Mouse (Mus musculus) kidney, embryonic 16.5 days (tissue): Measurements from ENCODE around the gene Olfr775. TPM values are rescaled to one million over a fixed set of nuclear protein-coding genes. Genes with fewer than 3 reads are reported as not detected.

ENCODE experiments used
- ATAC-seq: fragments of 200-750 bp; cut with Nextera tagmentation; 2 replicates; pipeline ENCODE4 v1.8.0; 2017; ENCODE audit warnings: moderate TSS enrichment; ENCODE audit not compliant: low FRiP score, low TSS enrichment
- H3K27ac ChIP-seq: fragments of 300-500 bp; sonication (generic); 2 replicates; pipeline ENCODE4 v1.5.1; 2014; ENCODE audit warnings: low read length
- H3K27me3 ChIP-seq: fragments of 300-500 bp; sonication (generic); 2 replicates; pipeline ENCODE4 v1.6.1; 2014; ENCODE audit warnings: low read length, control low read depth, mixed read lengths; ENCODE audit not compliant: insufficient read depth
- H3K36me3 ChIP-seq: fragments of 300-500 bp; sonication (generic); 2 replicates; pipeline ENCODE4 v1.6.1; 2014; ENCODE audit warnings: low read length, control low read depth, mixed read lengths; ENCODE audit not compliant: insufficient read depth
- H3K4me1 ChIP-seq: fragments of 300-500 bp; sonication (generic); 2 replicates; pipeline ENCODE4 v1.6.1; 2014; ENCODE audit warnings: low read length, control low read depth, mixed read lengths; ENCODE audit not compliant: insufficient read depth
- H3K4me2 ChIP-seq: fragments of 300-500 bp; sonication (generic); replicated peaks from 2 replicates; pipeline ENCODE4 v1.6.1; 2014; ENCODE audit warnings: low read depth, low read length
- H3K4me3 ChIP-seq: fragments of 300-500 bp; sonication (generic); 2 replicates; pipeline ENCODE4 v1.5.1; 2014; ENCODE audit warnings: mild to moderate bottlenecking, low read length
- H3K9ac ChIP-seq: fragments of 300-500 bp; sonication (generic); replicated peaks from 2 replicates; pipeline ENCODE4 v1.6.1; 2014; ENCODE audit warnings: low read length
- H3K9me3 ChIP-seq: fragments of 300-500 bp; sonication (generic); 2 replicates; pipeline ENCODE4 v1.6.1; 2016; ENCODE audit warnings: low read length, control low read depth
- WGBS: fragments of 180-500 bp; shearing (Covaris S2); extraction: QIAGEN DNeasy Blood & Tissue Kit; methylation state at CpG from one replicate; pipeline ENCODE4 v1.1.7; 2014; 5-methylcytosine and 5-hydroxymethylcytosine counted together
- polyA plus RNA-seq: library from polyadenylated mRNA; unstranded; fragments of >200 nt; fragmentation: Nextera tagmentation; extraction: Ambion mirVana; gene quantifications from 2 replicates; pipeline ENCODE4 v1.2.1, GENCODE M21; 2015

The Olfr775 gene
- not detected in 2 replicates for polyA plus RNA-seq

- Histone ChIP-seq H3K9me3 (no peaks in the 10 kb centered on the region), H3K27ac (no peak within 1 kb of the TSS), H3K9ac (no peak within 1 kb of the TSS), H3K4me2 (no peak within 1 kb of the TSS), H3K4me3 (no peak within 1 kb of the TSS), H3K4me1 (no peaks in the 10 kb centered on the region), H3K27me3 (no peaks in the 10 kb centered on the region), H3K36me3 (no peaks in the 10 kb centered on the region)
- WGBS: 66% methylated on average over 3 of the region's 3 CpGs
- ATAC-seq: no peak
Observed at GRCm38 (mm10) chr10:129248112-129248511, at the start of gene Olfr775. Olfr775 (plus strand) TSS chr10:129248412.

DNA sequence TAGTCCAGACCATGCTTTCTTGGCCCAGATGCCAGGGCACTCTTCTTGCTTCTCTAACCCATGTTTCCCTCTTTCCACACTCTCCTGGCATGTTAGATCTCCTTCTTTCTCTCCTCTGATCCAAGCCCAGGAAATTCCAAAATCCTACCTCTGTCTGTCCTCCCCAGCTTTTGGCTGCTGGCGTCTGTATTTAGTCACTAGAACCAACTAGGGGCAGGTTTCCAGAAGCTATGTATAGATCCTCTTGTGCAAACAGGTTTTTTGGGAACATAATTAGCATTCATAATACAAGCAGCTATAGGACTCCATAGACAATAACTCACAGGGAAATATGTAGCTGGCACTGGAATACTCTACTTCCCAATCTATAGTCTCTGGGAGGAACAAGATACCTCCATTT lies 17.5 kb upstream of the Olfr775 start:
- WGBS: 79% methylated on average over 1 of the region's 1 CpGs
- H3K9me3 ChIP-seq: no peaks in the 10 kb centered on the region
- no peak overlapping the region for H3K4me3 ChIP-seq
- no peaks in the 10 kb centered on the region for H3K27me3 ChIP-seq
- H3K9ac ChIP-seq: no peak overlapping the region
- ATAC-seq: no peak
- H3K36me3 ChIP-seq: no peaks in the 10 kb centered on the region
- no peak overlapping the region for H3K4me2 ChIP-seq
- H3K27ac ChIP-seq: no peak overlapping the region
- no peaks in the 10 kb centered on the region for H3K4me1 ChIP-seq

DNA sequence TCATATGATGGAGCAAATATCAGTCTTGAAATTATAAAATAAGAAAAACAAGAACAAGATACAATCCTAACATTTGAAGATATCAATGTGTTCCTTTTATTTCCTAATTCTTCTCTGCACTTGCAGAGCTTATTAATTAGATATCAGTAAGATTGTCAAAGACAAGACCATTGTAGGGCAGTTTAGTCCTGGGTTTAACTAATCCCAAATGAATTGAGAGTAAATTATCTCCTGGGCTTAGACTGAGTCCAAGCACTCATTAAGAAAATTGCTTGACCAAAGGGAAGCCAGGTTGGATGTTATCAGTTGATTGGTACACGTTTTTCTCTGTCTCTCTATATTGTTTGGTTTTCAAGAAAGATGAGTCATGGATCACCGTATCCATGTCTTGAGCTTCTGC lies 12.3 kb upstream of the Olfr775 start, which contains the start of gene Olfr774:
Olfr774 (plus strand) TSS at position 301 of the 400 bp plus-strand sequence.
- WGBS: 72% methylated on average over 2 of the region's 2 CpGs
- Histone ChIP-seq H3K9ac (no peak within 1 kb of the TSS), H3K9me3 (no peaks in the 10 kb centered on the region), H3K36me3 (no peaks in the 10 kb centered on the region), H3K27me3 (no peaks in the 10 kb centered on the region), H3K27ac (no peak within 1 kb of the TSS), H3K4me3 (no peak within 1 kb of the TSS), H3K4me1 (no peaks in the 10 kb centered on the region), H3K4me2 (no peak within 1 kb of the TSS)
- ATAC-seq: no peak

- H3K9me3 ChIP-seq: no peaks in the 10 kb centered on the region
- no peak within 1 kb of the TSS for H3K27ac ChIP-seq
- no peak for ATAC-seq
- H3K9ac ChIP-seq: no peak within 1 kb of the TSS
- H3K4me2 ChIP-seq: no peak within 1 kb of the TSS
- no peaks in the 10 kb centered on the region for H3K4me1 ChIP-seq
- H3K4me3 ChIP-seq: no peak within 1 kb of the TSS
- no peaks in the 10 kb centered on the region for H3K27me3 ChIP-seq
- no peaks in the 10 kb centered on the region for H3K36me3 ChIP-seq
Observed at GRCm38 (mm10) chr10:129258827-129259226, 10.6 kb downstream of the Olfr775 start, which contains the start of gene Olfr776. Olfr776 (plus strand) TSS chr10:129259127.

GRCm38 (mm10) chr10:129271081-129271535 lies 22.9 kb downstream of the Olfr775 start, which contains the start of gene Olfr777:
Olfr777 (minus strand) TSS chr10:129271485.
- Histone ChIP-seq H3K4me1 (no peaks in the 10 kb centered on the region), H3K9me3 (no peaks in the 10 kb centered on the region), H3K4me3 (no peak within 1 kb of the TSS), H3K27me3 (no peaks in the 10 kb centered on the region), H3K36me3 (no peaks in the 10 kb centered on the region), H3K4me2 (no peak within 1 kb of the TSS), H3K9ac (no peak within 1 kb of the TSS), H3K27ac (no peak within 1 kb of the TSS)
- WGBS: 90% methylated on average over 2 of the region's 2 CpGs
- ATAC-seq: no peak

Other genes with a start within 250 kb of the Olfr775 start
- gene Olfr763, start 237.6 kb upstream of the Olfr775 start, polyA plus RNA-seq: not detected in 2 replicates
- gene Olfr764-ps1, start 208.5 kb upstream of the Olfr775 start, polyA plus RNA-seq: not detected in 2 replicates
- not detected in 2 replicates for gene Olfr765, start 198.4 kb upstream of the Olfr775 start, polyA plus RNA-seq
- gene Olfr766-ps1, start 179.4 kb upstream of the Olfr775 start, polyA plus RNA-seq: not detected in 2 replicates
- gene Olfr767, start 165.5 kb upstream of the Olfr775 start, polyA plus RNA-seq: not detected in 2 replicates
- gene Olfr768, start 149.0 kb upstream of the Olfr775 start, polyA plus RNA-seq: not detected in 2 replicates
- not detected in 2 replicates for gene Olfr769, start 130.6 kb upstream of the Olfr775 start, polyA plus RNA-seq
- gene Olfr770, start 109.4 kb upstream of the Olfr775 start, polyA plus RNA-seq: not detected in 2 replicates
- not detected in 2 replicates for gene Olfr771, start 83.7 kb upstream of the Olfr775 start, polyA plus RNA-seq
- not detected in 2 replicates for gene Olfr772, start 70.5 kb upstream of the Olfr775 start, polyA plus RNA-seq
- not detected in 2 replicates for gene Olfr773, start 61.0 kb upstream of the Olfr775 start, polyA plus RNA-seq
- not detected in 2 replicates for gene Olfr774, start 12.2 kb upstream of the Olfr775 start, polyA plus RNA-seq
- not detected in 2 replicates for gene Olfr776, start 10.7 kb downstream of the Olfr775 start, polyA plus RNA-seq
- not detected in 2 replicates for gene Olfr777, start 23.1 kb downstream of the Olfr775 start, polyA plus RNA-seq
- gene Olfr780, start 69.7 kb downstream of the Olfr775 start, polyA plus RNA-seq: not detected in 2 replicates
- not detected in 2 replicates for gene Olfr781, start 80.4 kb downstream of the Olfr775 start, polyA plus RNA-seq
- not detected in 2 replicates for gene Olfr782, start 100.4 kb downstream of the Olfr775 start, polyA plus RNA-seq
- gene Olfr784, start 135.7 kb downstream of the Olfr775 start, polyA plus RNA-seq: 0.05 and 0.06 TPM in 2 replicates
- gene Olfr785, start 157.0 kb downstream of the Olfr775 start, polyA plus RNA-seq: not detected in 2 replicates
- gene Olfr786, start 178.9 kb downstream of the Olfr775 start, polyA plus RNA-seq: not detected in 2 replicates
- gene Olfr787, start 213.4 kb downstream of the Olfr775 start, polyA plus RNA-seq: not detected in 2 replicates
- not detected in 2 replicates for gene Olfr788, start 222.6 kb downstream of the Olfr775 start, polyA plus RNA-seq
- not detected in 2 replicates for gene Olfr789, start 236.3 kb downstream of the Olfr775 start, polyA plus RNA-seq